19 mouse cellular contexts compared by ENCODE assay signal in genomic region chr10:89690021-89690420, GRCm38 (mm10). TPM values are rescaled to one million over a fixed set of nuclear protein-coding genes. Genes with fewer than 3 reads are reported as not detected.
DNase-seq lines count a peak whose midpoint lies in the region; ATAC-seq and TF ChIP-seq lines count a peak whose summit lies in the region.
"Had no signal": no experiment of that assay in that cellular context is flagged by ENCODE, and none has a peak within 500 bp of the region (broad histone marks: within the 10 kb centered on the region; RNA-seq: fewer than 3 reads in every experiment).

No protein-coding gene starts in this region.

- H3K27ac ChIP-seq in ES-E14 (ENCODE audit: insufficient read depth, low read depth, low read length, poor library complexity, severe bottlenecking): no peak overlapping the region
- no peak overlapping the region for H3K27ac ChIP-seq in liver, embryonic 12.5 days
- H3K27ac ChIP-seq in liver, postnatal 0 days (ENCODE audit: low read depth): no peak overlapping the region
- H3K27ac ChIP-seq: embryonic facial prominence, embryonic 13.5 days; forebrain, embryonic 13.5 days; hindbrain, embryonic 13.5 days; hindbrain, postnatal 0 days had no signal

- H3K36me3 ChIP-seq in E14TG2a.4 (ENCODE audit: insufficient read depth, low read length) (no peaks in the 10 kb centered on the region), ES-E14 (ENCODE audit: control insufficient read depth, insufficient read depth, low read length, poor library complexity, severe bottlenecking) (no peaks in the 10 kb centered on the region)
- no peaks in the 10 kb centered on the region for H3K36me3 ChIP-seq in liver, embryonic 12.5 days
- no peaks in the 10 kb centered on the region for H3K36me3 ChIP-seq in liver, postnatal 0 days (replicated peaks; ENCODE audit: insufficient read depth, low read length)
- H3K36me3 ChIP-seq: embryonic facial prominence, embryonic 13.5 days; hindbrain, embryonic 13.5 days had no signal

- 19% methylated on average over 8 of the region's 8 CpGs for whole genome bisulfite sequencing in liver, embryonic 12.5 days (ENCODE audit: insufficient replicate concordance)
- WGBS in liver, postnatal 0 days (ENCODE audit: insufficient replicate concordance): 47% methylated on average over 8 of the region's 8 CpGs

- H3K4me2 ChIP-seq in liver, embryonic 12.5 days: peak overlapping the region; percentile 48
- no peak overlapping the region for H3K4me2 ChIP-seq in liver, postnatal 0 days (ENCODE audit: low read depth, low read length)
- H3K4me2 ChIP-seq: embryonic facial prominence, embryonic 13.5 days; forebrain, embryonic 13.5 days; hindbrain, embryonic 13.5 days had no signal

- H3K4me3 ChIP-seq in E14TG2a.4 (replicated peaks; ENCODE audit: low read length) (peak overlapping the region; percentile 72), ES-E14 (ENCODE audit: insufficient read depth in 1 of 2, low read depth in 1 of 2, low read length in 2 of 2, poor library complexity in 1 of 2, severe bottlenecking in 1 of 2) (peak overlapping the region; percentile 36 to 52)
- H3K4me3 ChIP-seq in liver, embryonic 12.5 days: peak overlapping the region; percentile 8; the same call in 1 of the 2 replicates
- no peak overlapping the region for H3K4me3 ChIP-seq in liver, postnatal 0 days (ENCODE audit: low read depth, low read length)
- H3K4me3 ChIP-seq: embryonic facial prominence, embryonic 13.5 days; forebrain, embryonic 13.5 days; hindbrain, embryonic 13.5 days had no signal

- ATAC-seq in liver, embryonic 12.5 days: peak; percentile 21; the same call in 1 of the 2 replicates
- ATAC-seq in liver, postnatal 0 days: no peak
- ATAC-seq: forebrain, embryonic 13.5 days; forebrain, postnatal 0 days; hindbrain, postnatal 0 days had no signal

- no peak for TF ChIP-seq CTCF in E14TG2a.4 (conservative IDR thresholded peaks at IDR 0.05; ENCODE audit: low read length)
- TF ChIP-seq CTCF in liver, postnatal 0 days (IDR thresholded peaks at IDR 0.05; ENCODE audit: low read depth): no peak

- DNase-seq in ES-E14 (ENCODE audit: low read depth, low spot score): no peak
- DNase-seq in liver, postnatal 0 days: no peak
- no peak for DNase-seq in kidney, postnatal 14 days
- no peak for DNase-seq in kidney, postnatal 25 days
- DNase-seq in heart, adult 18-20 months: no peak
- DNase-seq: adrenal gland, postnatal 10 days; cerebellum, adult 11 months; cerebellum, adult 8-10 months; cerebellum, postnatal 14 days; forebrain, postnatal 0 days; gastrocnemius, postnatal 14 days; heart, postnatal 10 days had no signal

- no peaks in the 10 kb centered on the region for H3K27me3 ChIP-seq in E14TG2a.4 (ENCODE audit: insufficient read depth, low read length)
- H3K27me3 ChIP-seq in liver, embryonic 12.5 days (replicated peaks): no peaks in the 10 kb centered on the region
- no peaks in the 10 kb centered on the region for H3K27me3 ChIP-seq in liver, postnatal 0 days (ENCODE audit: insufficient read depth, low read length)
- H3K27me3 ChIP-seq: CH12.LX; embryonic facial prominence, embryonic 13.5 days; forebrain, embryonic 13.5 days had no signal

- H3K4me1 ChIP-seq in E14TG2a.4 (replicated peaks; ENCODE audit: low read depth, low read length): peaks cover 19% of the 10 kb centered on the region
- peaks cover 0 to 2% of the 10 kb centered on the region in 2 experiments; a peak in 1 of 4 replicates for H3K4me1 ChIP-seq in ES-E14 (ENCODE audit: control insufficient read depth in 2 of 2, insufficient read depth in 2 of 2, low read length in 2 of 2, poor library complexity in 1 of 2)
- H3K4me1 ChIP-seq in liver, embryonic 12.5 days: peaks cover 39% of the 10 kb centered on the region
- H3K4me1 ChIP-seq in liver, postnatal 0 days (ENCODE audit: insufficient read depth): peaks cover 13% of the 10 kb centered on the region

- in situ Hi-C loops in ES-E14 (cut with MboI; ENCODE audit: low sequenced_read_pairs in 2 of 2, unreplicated experiment in 2 of 2): no loop called here

- peak overlapping the region; percentile 61; the same call in 1 of the 2 replicates for H3K9ac ChIP-seq in ES-E14 (ENCODE audit: insufficient read depth, low read depth, low read length, poor library complexity, severe bottlenecking)
- peak overlapping the region; percentile 40; the same call in 1 of the 2 replicates for H3K9ac ChIP-seq in liver, embryonic 12.5 days
- H3K9ac ChIP-seq in liver, postnatal 0 days (replicated peaks): no peak overlapping the region
- H3K9ac ChIP-seq: embryonic facial prominence, embryonic 13.5 days; forebrain, embryonic 13.5 days; forebrain, postnatal 0 days; hindbrain, embryonic 13.5 days had no signal

- no peaks in the 10 kb centered on the region for H3K9me3 ChIP-seq in E14TG2a.4 (ENCODE audit: low read length)
- no peaks in the 10 kb centered on the region for H3K9me3 ChIP-seq in ES-E14 (ENCODE audit: control insufficient read depth, insufficient read depth, low read depth, low read length)
- no peaks in the 10 kb centered on the region for H3K9me3 ChIP-seq in liver, embryonic 12.5 days (replicated peaks)
- no peaks in the 10 kb centered on the region for H3K9me3 ChIP-seq in liver, postnatal 0 days (ENCODE audit: low read length)
- H3K9me3 ChIP-seq: embryonic facial prominence, embryonic 13.5 days; forebrain, embryonic 13.5 days; hindbrain, embryonic 13.5 days had no signal

- peak; percentile 12; the same call in 1 of the 2 replicates for TF ChIP-seq EP300 in liver, postnatal 0 days (IDR thresholded peaks at IDR 0.05; ENCODE audit: low read depth)

TF ChIP-seq in ES-E14, 5 proteins besides CTCF, POLR2A, EP300 and RAD21:
- no peak for TF ChIP-seq HCFC1 (IDR thresholded peaks at IDR 0.05; ENCODE audit: borderline replicate concordance, insufficient read depth, low read length)
- no peak for TF ChIP-seq CHD2 (IDR thresholded peaks at IDR 0.05; ENCODE audit: low read depth, low read length)
- no peak for TF ChIP-seq MAFK (IDR thresholded peaks at IDR 0.05; ENCODE audit: insufficient read depth, low read depth, low read length)
- TF ChIP-seq ZC3H11A (IDR thresholded peaks at IDR 0.05; ENCODE audit: borderline replicate concordance, low read depth, low read length): no peak
- TF ChIP-seq ZNF384 (IDR thresholded peaks at IDR 0.05; ENCODE audit: low read depth, low read length): no peak

RNA-seq across cellular contexts. Expression of gene Scyl2, which starts 3.9 kb away (rescaled TPM):
- total RNA-seq in ES-E14 (2012; rRNA removed): 14.5 and 17.7 TPM in 2 replicates
- polyA plus RNA-seq in liver, embryonic 12.5 days (2016; fragmentation: Nextera tagmentation; extraction: Ambion mirVana): 6.2 and 7.4 TPM in 2 replicates
- polyA plus RNA-seq in liver, postnatal 0 days (2015; fragmentation: Nextera tagmentation; extraction: Ambion mirVana): 3.5 and 4.8 TPM in 2 replicates
- 10 to 100 TPM; 17.1 to 17.7 TPM for total RNA-seq in heart, adult 18-20 months (2021)

RNA-seq across cellular contexts. Expression of gene Actr6, which starts 42.1 kb away (rescaled TPM):
- total RNA-seq in ES-E14 (2012; rRNA removed): 13.8 and 17.2 TPM in 2 replicates
- 19.1 and 21.5 TPM in 2 replicates for polyA plus RNA-seq in liver, embryonic 12.5 days (2016; fragmentation: Nextera tagmentation; extraction: Ambion mirVana)
- 19.2 and 19.9 TPM in 2 replicates for polyA plus RNA-seq in liver, postnatal 0 days (2015; fragmentation: Nextera tagmentation; extraction: Ambion mirVana)
- 10 to 100 TPM; 13.4 to 14.2 TPM for total RNA-seq in heart, adult 18-20 months (2021)

RNA-seq across cellular contexts. Expression of gene Uhrf1bp1l, which starts 54.8 kb away (rescaled TPM):
- 32.3 and 34.5 TPM in 2 replicates for total RNA-seq in ES-E14 (2012; rRNA removed)
- 14.5 and 14.8 TPM in 2 replicates for polyA plus RNA-seq in liver, embryonic 12.5 days (2016; fragmentation: Nextera tagmentation; extraction: Ambion mirVana)
- 13.2 and 14.7 TPM in 2 replicates for polyA plus RNA-seq in liver, postnatal 0 days (2015; fragmentation: Nextera tagmentation; extraction: Ambion mirVana)
- 10 to 100 TPM; 21.5 to 21.6 TPM for total RNA-seq in heart, adult 18-20 months (2021)
